Mouse (Mus musculus) MEL (cell line): ENCODE measurements at regions not wholly inside any gene's neighbourhood (a gene's known extent, or its start where the extent isn't known, plus 50 kb on each side); places are given as distances from the start of the nearest gene placed in this dataset.

Experiments
- DNase-seq: peaks from one replicate; pipeline ENCODE4 v3.0.0; 2011; ENCODE audit warnings: low read depth, low spot score
- H3K27ac ChIP-seq: 2 replicates; pipeline ENCODE4 v1.5.1; 2012; ENCODE audit warnings: low read depth, mild to moderate bottlenecking, control low read depth, low read length, moderate library complexity; ENCODE audit not compliant: control insufficient read depth
- H3K27me3 ChIP-seq, 2 experiments: fragments of 150-350 bp in 1 of 2; sonication (generic) in 1 of 2; 2 replicates each; pipeline ENCODE4 v1.6.1; 2012; ENCODE audit warnings: low read length in 2 of 2, mild to moderate bottlenecking in 2 of 2, improper control_type of control experiment in 1 of 2, moderate library complexity in 1 of 2; ENCODE audit not compliant: insufficient read depth in 2 of 2, control insufficient read depth in 1 of 2
- H3K36me3 ChIP-seq, 2 experiments: 2 replicates each; pipeline ENCODE4 v1.6.1; 2012 to 2014; ENCODE audit warnings: low read length in 2 of 2, improper control_type of control experiment in 1 of 2, inconsistent platforms in 1 of 2, mild to moderate bottlenecking in 1 of 2; ENCODE audit not compliant: insufficient read depth in 2 of 2, control insufficient read depth in 1 of 2
- H3K4me1 ChIP-seq, 2 experiments: fragments of 150-350 bp in 1 of 2; sonication (generic) in 1 of 2; 2 replicates each; pipeline ENCODE4 v1.6.1; 2012; ENCODE audit warnings: low read length in 2 of 2, improper control_type of control experiment in 1 of 2, mild to moderate bottlenecking in 1 of 2; ENCODE audit not compliant: insufficient read depth in 2 of 2, control insufficient read depth in 1 of 2
- H3K4me3 ChIP-seq, 2 experiments: fragments of 150-350 bp in 1 of 2; sonication (generic) in 1 of 2; 2 replicates each; pipeline ENCODE4 v1.5.1; 2012; ENCODE audit warnings: low read depth in 2 of 2, low read length in 2 of 2, mild to moderate bottlenecking in 2 of 2, moderate library complexity in 2 of 2, control low read depth in 1 of 2, improper control_type of control experiment in 1 of 2; ENCODE audit not compliant: control insufficient read depth in 1 of 2, insufficient read depth in 1 of 2
- H3K79me2 ChIP-seq: 2 replicates; pipeline ENCODE4 v1.6.1; 2012; ENCODE audit warnings: mild to moderate bottlenecking, low read length, moderate library complexity; ENCODE audit not compliant: control insufficient read depth, poor library complexity, insufficient read depth
- H3K9ac ChIP-seq: 2 replicates; pipeline ENCODE4 v1.6.1; 2012; ENCODE audit warnings: low read depth, mild to moderate bottlenecking, control low read depth, low read length, moderate library complexity; ENCODE audit not compliant: control insufficient read depth, poor library complexity, severe bottlenecking
- H3K9me3 ChIP-seq: fragments of 150-350 bp; sonication (generic); replicated peaks from 2 replicates; pipeline ENCODE4 v1.6.1; 2012; ENCODE audit warnings: mild to moderate bottlenecking, low read length, improper control_type of control experiment, moderate library complexity; ENCODE audit not compliant: insufficient read depth
- CHD1 ChIP-seq: IDR thresholded peaks from 2 replicates; pipeline ENCODE4 v1.6.1; 2012; ENCODE audit warnings: low read depth, mild to moderate bottlenecking, inconsistent platforms, low read length, improper control_type of control experiment
- CTCF ChIP-seq, 3 experiments: IDR thresholded peaks in 2 of 3; conservative IDR thresholded peaks in 1 of 3; 2 replicates each; pipeline ENCODE4 v1.5.1; 2011 to 2012; ENCODE audit warnings: low read length in 3 of 3, low read depth in 2 of 3, mild to moderate bottlenecking in 2 of 3, improper control_type of control experiment in 1 of 3, inconsistent platforms in 1 of 3, mixed read lengths in 1 of 3, moderate library complexity in 1 of 3; ENCODE audit not compliant: control insufficient read depth in 1 of 3, insufficient read depth in 1 of 3, poor library complexity in 1 of 3, severe bottlenecking in 1 of 3
- EP300 ChIP-seq, 2 experiments: IDR thresholded peaks; 2 replicates each; pipeline ENCODE4 v1.6.1; 2011; ENCODE audit warnings: improper control_type of control experiment in 2 of 2, low read length in 2 of 2, low read depth in 1 of 2, mild to moderate bottlenecking in 1 of 2
- ETS1 ChIP-seq: IDR thresholded peaks from 2 replicates; pipeline ENCODE4 v1.6.1; 2012; ENCODE audit warnings: low read depth, mild to moderate bottlenecking, inconsistent platforms, low read length, improper control_type of control experiment, moderate library complexity
- GABPA ChIP-seq: IDR thresholded peaks from 2 replicates; pipeline ENCODE4 v1.6.1; 2012; ENCODE audit warnings: low read depth, mild to moderate bottlenecking, inconsistent platforms, low read length, improper control_type of control experiment, moderate library complexity
- MAFK ChIP-seq: IDR thresholded peaks from 2 replicates; pipeline ENCODE4 v1.6.1; 2011; ENCODE audit warnings: low read depth, mild to moderate bottlenecking, low read length, improper control_type of control experiment, borderline replicate concordance
- MAX ChIP-seq: IDR thresholded peaks from 2 replicates; pipeline ENCODE4 v1.6.1; 2011; ENCODE audit warnings: low read length, improper control_type of control experiment
- MYC ChIP-seq: IDR thresholded peaks from 2 replicates; pipeline ENCODE4 v1.6.1; 2011; ENCODE audit warnings: low read depth, mild to moderate bottlenecking, low read length, improper control_type of control experiment, moderate library complexity
- NRF1 ChIP-seq: IDR thresholded peaks from 2 replicates; pipeline ENCODE4 v1.6.1; 2014; ENCODE audit warnings: low read depth, mild to moderate bottlenecking, inconsistent platforms, low read length, improper control_type of control experiment, moderate library complexity; ENCODE audit not compliant: poor library complexity, insufficient read depth, severe bottlenecking
- POLR2AphosphoS2 ChIP-seq: IDR thresholded peaks from 2 replicates; pipeline ENCODE4 v1.6.1; 2011; ENCODE audit warnings: low read length, improper control_type of control experiment
- RAD21 ChIP-seq: IDR thresholded peaks from 2 replicates; pipeline ENCODE4 v1.6.1; 2011; ENCODE audit warnings: mild to moderate bottlenecking, low read depth, low read length, improper control_type of control experiment
- SMC3 ChIP-seq: IDR thresholded peaks from 2 replicates; pipeline ENCODE4 v1.6.1; 2011; ENCODE audit warnings: low read depth, low read length, improper control_type of control experiment
- TAL1 ChIP-seq: IDR thresholded peaks from 2 replicates; pipeline ENCODE4 v1.6.1; 2012; ENCODE audit warnings: mild to moderate bottlenecking, inconsistent platforms, low read length, moderate library complexity, mixed read lengths
- TBP ChIP-seq: IDR thresholded peaks from 2 replicates; pipeline ENCODE4 v1.8.0; 2011; ENCODE audit warnings: low read depth, low read length, improper control_type of control experiment
- USF2 ChIP-seq, 2 experiments: IDR thresholded peaks; 2 replicates each; pipeline ENCODE4 v1.6.1; 2011 to 2012; ENCODE audit warnings: improper control_type of control experiment in 2 of 2, low read length in 2 of 2, borderline replicate concordance in 1 of 2, inconsistent platforms in 1 of 2, low read depth in 1 of 2, mild to moderate bottlenecking in 1 of 2; ENCODE audit not compliant: insufficient read depth in 1 of 2
- ZC3H11A ChIP-seq: IDR thresholded peaks from 2 replicates; pipeline ENCODE4 v1.6.1; 2012; ENCODE audit warnings: low read depth, mild to moderate bottlenecking, inconsistent platforms, low read length, improper control_type of control experiment
- ZKSCAN1 ChIP-seq: IDR thresholded peaks from 2 replicates; pipeline ENCODE4 v1.6.1; 2012; ENCODE audit warnings: low read depth, mild to moderate bottlenecking, inconsistent platforms, low read length, improper control_type of control experiment, moderate library complexity

GRCm38 (mm10) chr7:89088141-89088540 is 315.9 kb downstream of the Tmem135 start:
- Histone ChIP-seq H3K4me1 (no peaks in the 10 kb centered on the region), H3K27ac (no peak overlapping the region), H3K9ac (no peak overlapping the region), H3K36me3 (no peaks in the 10 kb centered on the region), H3K27me3 (no peaks in the 10 kb centered on the region), H3K79me2 (no peaks in the 10 kb centered on the region), H3K4me3 (no peak overlapping the region), H3K9me3 (no peaks in the 10 kb centered on the region)
- no peak for DNase-seq
- TF ChIP-seq CHD1, result no peak
- TF ChIP-seq GABPA, result no peak
- no peak for TF ChIP-seq MAX
- no peak for TF ChIP-seq EP300 (IDR thresholded peaks at IDR 0.05; ENCODE audit: low read depth in 1 of 2, low read length in 2 of 2)
- no peak for TF ChIP-seq TBP
- no peak for TF ChIP-seq MYC
- no peak for TF ChIP-seq ETS1
- TF ChIP-seq TAL1, result no peak
- TF ChIP-seq POLR2AphosphoS2, result no peak
- no peak for TF ChIP-seq MAFK
- TF ChIP-seq ZKSCAN1, result no peak

- Histone ChIP-seq H3K4me1 (no peaks in the 10 kb centered on the region), H3K4me3 (no peak overlapping the region), H3K27ac (no peak overlapping the region), H3K9me3 (no peaks in the 10 kb centered on the region), H3K36me3 (no peaks in the 10 kb centered on the region), H3K27me3 (no peaks in the 10 kb centered on the region), H3K79me2 (no peaks in the 10 kb centered on the region), H3K9ac (no peak overlapping the region)
- DNase-seq, result peak; percentile 66
- no peak for TF ChIP-seq USF2 (IDR thresholded peaks at IDR 0.05; ENCODE audit: borderline replicate concordance in 1 of 2, insufficient read depth in 1 of 2, low read depth in 1 of 2, low read length in 2 of 2)
- TF ChIP-seq NRF1, result no peak
- peak; percentile 80 for TF ChIP-seq SMC3
- TF ChIP-seq RAD21, result peak; percentile 75
- TF ChIP-seq CTCF (IDR thresholded peaks at IDR 0.05 in 2 of 3, conservative IDR thresholded peaks at IDR 0.05 in 1 of 3; ENCODE audit: control insufficient read depth in 1 of 3, insufficient read depth in 1 of 3, low read depth in 2 of 3, low read length in 3 of 3, poor library complexity in 1 of 3, severe bottlenecking in 1 of 3), result peak in 2 of 3 experiments; percentile 69 to 74; a peak in 4 of 6 replicates
- TF ChIP-seq ZC3H11A, result peak; percentile 62
Observed at GRCm38 (mm10) chr7:89086348-89086747, 317.7 kb downstream of the Tmem135 start.
